Mouse (Mus musculus): Measurements from ENCODE around the gene Slc4a1. TPM values are rescaled to one million over a fixed set of nuclear protein-coding genes. Genes with fewer than 3 reads are reported as not detected.

Slc4a1 gene
- total and polyA plus RNA-seq, 2 experiments from 2014 or later = 0.27 to 1.1 TPM

- no peak for TF ChIP-seq CTCF (IDR thresholded peaks at IDR 0.05)
- ATAC-seq (ENCODE audit: low FRiP score) = no peak
- no peak overlapping the region for H3K9ac ChIP-seq (replicated peaks; ENCODE audit: low read length, poor library complexity, severe bottlenecking)
- WGBS = 55% methylated on average over 4 of the region's 4 CpGs
- DNase-seq (ENCODE audit: low spot score) = no peak
- no peaks in the 10 kb centered on the region for H3K9me3 ChIP-seq (ENCODE audit: low read length)
- H3K4me1 ChIP-seq (ENCODE audit: insufficient read depth, low read length) = no peaks in the 10 kb centered on the region; the same call in 1 of the 2 replicates
- H3K4me2 ChIP-seq (ENCODE audit: low read depth, low read length, poor library complexity, severe bottlenecking) = no peak overlapping the region
- no peak overlapping the region for H3K27ac ChIP-seq (ENCODE audit: low read depth, low read length)
- no peak overlapping the region for H3K4me3 ChIP-seq (ENCODE audit: low read depth, low read length)
- H3K36me3 ChIP-seq (ENCODE audit: insufficient read depth, low read length) = no peaks in the 10 kb centered on the region
- no peaks in the 10 kb centered on the region for H3K27me3 ChIP-seq (ENCODE audit: insufficient read depth, low read length)
Measured at GRCm38 (mm10) chr11:102331806-102332205, 34.2 kb downstream of the Slc4a1 start.

- Histone ChIP-seq H3K36me3 (ENCODE audit: insufficient read depth, low read length) (no peaks in the 10 kb centered on the region), H3K4me3 (ENCODE audit: low read depth, low read length) (no peak overlapping the region), H3K27ac (ENCODE audit: low read depth, low read length) (no peak overlapping the region), H3K9me3 (ENCODE audit: low read length) (no peaks in the 10 kb centered on the region), H3K27me3 (ENCODE audit: insufficient read depth, low read length) (no peaks in the 10 kb centered on the region), H3K9ac (replicated peaks; ENCODE audit: low read length, poor library complexity, severe bottlenecking) (no peak overlapping the region), H3K4me1 (ENCODE audit: insufficient read depth, low read length) (no peaks in the 10 kb centered on the region; the same call in 1 of the 2 replicates), H3K4me2 (ENCODE audit: low read depth, low read length, poor library complexity, severe bottlenecking) (no peak overlapping the region)
- DNase-seq (ENCODE audit: low spot score) (no peak), ATAC-seq (ENCODE audit: low FRiP score) (no peak)
- no peak for TF ChIP-seq CTCF (IDR thresholded peaks at IDR 0.05)
- 78% methylated on average over 3 of the region's 3 CpGs for WGBS
Measured at GRCm38 (mm10) chr11:102330039-102330438, 36.0 kb downstream of the Slc4a1 start.

- H3K4me1 ChIP-seq (ENCODE audit: insufficient read depth, low read length) = no peaks in the 10 kb centered on the region; the same call in 1 of the 2 replicates
- no peak for TF ChIP-seq CTCF (IDR thresholded peaks at IDR 0.05)
Measured at GRCm38 (mm10) chr11:102329518-102329917, 36.5 kb downstream of the Slc4a1 start.

GRCm38 (mm10) chr11:102327839-102328238 lies 38.2 kb downstream of the Slc4a1 start:
- H3K9ac ChIP-seq (replicated peaks; ENCODE audit: low read length, poor library complexity, severe bottlenecking) = no peak overlapping the region
- TF ChIP-seq CTCF (IDR thresholded peaks at IDR 0.05) = no peak
- H3K36me3 ChIP-seq (ENCODE audit: insufficient read depth, low read length) = no peaks in the 10 kb centered on the region
- ATAC-seq (ENCODE audit: low FRiP score) (no peak), DNase-seq (ENCODE audit: low spot score) (no peak)
- WGBS = 91% methylated on average over 7 of the region's 7 CpGs
- H3K9me3 ChIP-seq (ENCODE audit: low read length) = no peaks in the 10 kb centered on the region
- H3K4me1 ChIP-seq (ENCODE audit: insufficient read depth, low read length) = peaks cover 5% of the 10 kb centered on the region
- H3K27ac ChIP-seq (ENCODE audit: low read depth, low read length) = no peak overlapping the region
- H3K27me3 ChIP-seq (ENCODE audit: insufficient read depth, low read length) = no peaks in the 10 kb centered on the region
- H3K4me3 ChIP-seq (ENCODE audit: low read depth, low read length) = no peak overlapping the region
- H3K4me2 ChIP-seq (ENCODE audit: low read depth, low read length, poor library complexity, severe bottlenecking) = no peak overlapping the region

More at GRCm38 (mm10) chr11:102329518-102329917, 36.5 kb downstream of the Slc4a1 start:
- DNase-seq (ENCODE audit: low spot score) = no peak
- Histone ChIP-seq H3K27me3 (ENCODE audit: insufficient read depth, low read length) (no peaks in the 10 kb centered on the region), H3K27ac (ENCODE audit: low read depth, low read length) (no peak overlapping the region), H3K36me3 (ENCODE audit: insufficient read depth, low read length) (no peaks in the 10 kb centered on the region), H3K9ac (replicated peaks; ENCODE audit: low read length, poor library complexity, severe bottlenecking) (no peak overlapping the region), H3K4me3 (ENCODE audit: low read depth, low read length) (no peak overlapping the region), H3K4me2 (ENCODE audit: low read depth, low read length, poor library complexity, severe bottlenecking) (no peak overlapping the region), H3K9me3 (ENCODE audit: low read length) (no peaks in the 10 kb centered on the region)
- ATAC-seq (ENCODE audit: low FRiP score) = no peak

GRCm38 (mm10) chr11:102327250-102327649 lies 38.8 kb downstream of the Slc4a1 start:
- 61% methylated on average over 5 of the region's 5 CpGs for WGBS
- H3K9me3 ChIP-seq (ENCODE audit: low read length) = no peaks in the 10 kb centered on the region
- ATAC-seq (ENCODE audit: low FRiP score) (no peak), DNase-seq (ENCODE audit: low spot score) (no peak)
- peaks cover 5% of the 10 kb centered on the region for H3K4me1 ChIP-seq (ENCODE audit: insufficient read depth, low read length)
- H3K27me3 ChIP-seq (ENCODE audit: insufficient read depth, low read length) = no peaks in the 10 kb centered on the region
- TF ChIP-seq CTCF (IDR thresholded peaks at IDR 0.05) = no peak
- H3K4me3 ChIP-seq (ENCODE audit: low read depth, low read length) = no peak overlapping the region
- H3K36me3 ChIP-seq (ENCODE audit: insufficient read depth, low read length) = no peaks in the 10 kb centered on the region
- H3K9ac ChIP-seq (replicated peaks; ENCODE audit: low read length, poor library complexity, severe bottlenecking) = no peak overlapping the region
- H3K4me2 ChIP-seq (ENCODE audit: low read depth, low read length, poor library complexity, severe bottlenecking) = no peak overlapping the region
- H3K27ac ChIP-seq (ENCODE audit: low read depth, low read length) = no peak overlapping the region

- DNase-seq (ENCODE audit: low spot score) = no peak
- Histone ChIP-seq H3K4me2 (ENCODE audit: low read depth, low read length, poor library complexity, severe bottlenecking) (no peak overlapping the region), H3K4me3 (ENCODE audit: low read depth, low read length) (no peak overlapping the region), H3K36me3 (ENCODE audit: insufficient read depth, low read length) (no peaks in the 10 kb centered on the region), H3K27me3 (ENCODE audit: insufficient read depth, low read length) (no peaks in the 10 kb centered on the region), H3K9ac (replicated peaks; ENCODE audit: low read length, poor library complexity, severe bottlenecking) (no peak overlapping the region), H3K4me1 (ENCODE audit: insufficient read depth, low read length) (peaks cover 5% of the 10 kb centered on the region), H3K27ac (ENCODE audit: low read depth, low read length) (no peak overlapping the region), H3K9me3 (ENCODE audit: low read length) (no peaks in the 10 kb centered on the region)
- ATAC-seq (ENCODE audit: low FRiP score) = no peak
- no peak for TF ChIP-seq CTCF (IDR thresholded peaks at IDR 0.05)
- WGBS = 84% methylated on average over 1 of the region's 1 CpGs
Measured at GRCm38 (mm10) chr11:102323516-102323915, 42.5 kb downstream of the Slc4a1 start.
